Mouse (Mus musculus) kidney, adult 2 months (tissue): ENCODE measurements at regions not wholly inside any gene's neighbourhood (a gene's known extent, or its start where the extent isn't known, plus 50 kb on each side); places are given as distances from the start of the nearest gene placed in this dataset.

ENCODE experiments used
- CTCF ChIP-seq: fragments of 200-500 bp; conservative IDR thresholded peaks from 2 replicates; pipeline ENCODE4 v1.5.1; 2011; ENCODE audit warnings: low read depth, mild to moderate bottlenecking, control low read depth, low read length, moderate library complexity, mixed read lengths; ENCODE audit not compliant: insufficient read depth, insufficient read length
- POLR2A ChIP-seq: fragments of 200-500 bp; IDR thresholded peaks from one replicate; pipeline ENCODE4 v1.6.1; 2011; ENCODE audit warnings: low read depth, low read length, control low read depth

GRCm38 (mm10) chr10:9113706-9114105 is 227.8 kb upstream of the Sash1 start:
- no peak for TF ChIP-seq POLR2A
- no peak for TF ChIP-seq CTCF
